Mouse (Mus musculus): ENCODE results near the gene Jag2. TPM values are rescaled to one million over a fixed set of nuclear protein-coding genes. Genes with fewer than 3 reads are reported as not detected.

The Jag2 gene
- polyA plus RNA-seq, 1 experiment from 2014 or later, result 1.4 TPM

DNA sequence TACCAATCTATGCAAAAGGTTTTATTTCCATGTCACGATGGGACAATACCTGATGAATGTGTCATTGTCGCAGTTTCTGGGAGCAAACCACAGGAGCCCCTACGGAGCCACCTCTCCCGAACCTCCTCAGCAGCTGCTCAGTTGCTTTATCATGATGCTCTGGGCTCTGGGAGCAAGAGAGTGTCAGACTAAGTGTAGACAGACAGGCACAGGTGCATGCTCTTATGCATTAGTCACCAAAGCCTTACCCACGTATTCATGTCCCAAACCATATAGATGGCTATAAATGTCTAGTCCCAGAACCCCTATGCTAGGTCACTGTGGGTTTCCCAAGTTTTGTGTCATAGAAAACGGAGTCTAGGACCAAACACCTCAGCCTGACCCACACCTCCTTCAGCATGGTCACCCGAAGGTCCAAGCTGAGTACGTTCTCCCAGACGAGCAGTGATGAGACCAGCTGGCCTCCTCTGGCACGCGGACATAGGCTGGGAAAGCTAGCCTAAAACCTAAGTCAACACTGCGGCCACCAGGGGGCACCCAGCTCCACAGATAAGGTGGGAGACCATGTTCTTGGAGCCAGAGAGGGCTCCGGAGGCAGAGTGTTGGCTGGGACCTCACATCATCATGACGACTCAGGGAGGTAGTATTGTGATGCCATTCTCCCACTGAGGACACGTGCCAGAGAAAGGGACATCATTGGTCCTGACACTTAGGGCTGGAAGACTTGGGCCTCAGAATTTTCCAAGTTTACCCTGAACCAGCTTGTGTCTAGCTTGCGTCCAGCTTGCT is 54.2 kb downstream of the Jag2 start:
- Histone ChIP-seq H3K27me3 (replicated peaks; ENCODE audit: control insufficient read depth, insufficient read depth, low read length) (peaks cover 80% of the 10 kb centered on the region), H3K9ac (ENCODE audit: low read depth, low read length) (no peak overlapping the region), H3K4me1 (replicated peaks; ENCODE audit: control insufficient read depth, insufficient read depth, low read length) (peaks cover 18% of the 10 kb centered on the region), H3K4me3 (ENCODE audit: low read depth, low read length) (no peak overlapping the region), H3K9me3 (ENCODE audit: control insufficient read depth, low read length) (no peaks in the 10 kb centered on the region), H3K36me3 (ENCODE audit: control insufficient read depth, insufficient read depth, low read length) (no peaks in the 10 kb centered on the region), H3K27ac (ENCODE audit: low read depth, low read length) (no peak overlapping the region), H3K4me2 (no peak overlapping the region)
- WGBS, result 23% methylated on average over 16 of the region's 16 CpGs
- peak; percentile 79 for DNase-seq (ENCODE audit: low spot score)
- ATAC-seq (replicated peaks; ENCODE audit: low FRiP score), result peak; percentile 55

DNA sequence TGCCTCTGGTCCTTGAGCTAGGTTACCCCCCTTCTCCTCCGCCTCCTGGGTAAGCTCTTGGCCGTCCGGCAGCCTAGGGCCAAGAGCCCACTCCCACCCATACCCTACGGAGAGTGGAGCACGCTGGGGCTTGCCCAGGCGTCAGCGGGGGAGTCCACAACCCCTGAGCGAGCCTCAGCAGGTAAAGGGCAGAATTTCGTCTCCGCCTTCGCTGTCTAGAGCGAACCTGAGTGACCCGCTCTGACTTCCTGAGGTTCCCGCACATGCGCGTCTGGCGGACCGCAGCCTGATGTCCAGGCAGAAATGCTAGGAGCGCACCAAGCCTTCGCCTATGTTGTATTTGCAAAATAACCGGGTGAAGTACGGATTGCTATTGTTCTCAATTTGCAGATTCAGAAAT is 55.4 kb downstream of the Jag2 start:
- Histone ChIP-seq H3K36me3 (ENCODE audit: control insufficient read depth, insufficient read depth, low read length) (no peaks in the 10 kb centered on the region), H3K4me1 (replicated peaks; ENCODE audit: control insufficient read depth, insufficient read depth, low read length) (peaks cover 25% of the 10 kb centered on the region), H3K4me2 (peak overlapping the region; percentile 32), H3K4me3 (ENCODE audit: low read depth, low read length) (no peak overlapping the region), H3K9me3 (ENCODE audit: control insufficient read depth, low read length) (no peaks in the 10 kb centered on the region), H3K27me3 (replicated peaks; ENCODE audit: control insufficient read depth, insufficient read depth, low read length) (peaks cover 74% of the 10 kb centered on the region), H3K9ac (ENCODE audit: low read depth, low read length) (no peak overlapping the region), H3K27ac (ENCODE audit: low read depth, low read length) (no peak overlapping the region)
- ATAC-seq (replicated peaks; ENCODE audit: low FRiP score), result no peak
- 21% methylated on average over 22 of the region's 22 CpGs for WGBS
- no peak for DNase-seq (ENCODE audit: low spot score)

DNA sequence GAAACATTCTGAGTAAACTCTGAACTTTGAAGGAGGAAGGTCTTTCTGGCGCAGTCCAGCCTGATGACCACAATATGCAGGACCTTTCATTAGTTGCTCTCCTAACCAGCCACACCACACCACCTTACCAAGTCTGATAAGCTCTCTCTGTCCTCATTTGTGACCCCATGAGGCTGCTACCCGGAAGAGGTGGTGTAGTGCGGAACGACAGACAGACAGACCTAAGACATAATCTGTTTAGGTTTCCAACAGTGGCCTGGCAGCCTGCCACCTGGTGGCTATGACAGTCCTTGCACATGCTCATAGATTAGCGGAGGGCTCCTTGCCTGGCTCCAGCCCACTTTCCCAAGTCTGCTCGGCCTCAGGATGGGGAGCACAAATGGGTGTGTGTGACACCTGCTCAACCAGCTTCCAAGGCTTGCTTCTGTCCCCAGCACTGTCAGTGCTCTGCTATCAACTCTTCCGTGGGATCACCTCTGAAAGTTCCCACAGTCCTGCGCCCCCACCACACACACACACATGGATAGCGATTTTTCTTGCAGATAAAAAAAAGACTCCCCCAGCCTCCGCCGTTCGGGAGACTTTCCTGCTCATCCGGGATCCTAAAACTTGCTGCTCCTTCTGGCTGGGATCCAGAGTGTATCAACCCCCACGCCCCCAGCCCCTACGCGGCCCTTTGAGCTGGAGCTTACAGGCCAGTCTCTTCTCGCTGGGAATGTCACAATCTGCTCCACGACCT is 56.0 kb downstream of the Jag2 start:
- no peak overlapping the region for H3K9ac ChIP-seq (ENCODE audit: low read depth, low read length)
- peak overlapping the region; percentile 32 for H3K4me2 ChIP-seq

DNA sequence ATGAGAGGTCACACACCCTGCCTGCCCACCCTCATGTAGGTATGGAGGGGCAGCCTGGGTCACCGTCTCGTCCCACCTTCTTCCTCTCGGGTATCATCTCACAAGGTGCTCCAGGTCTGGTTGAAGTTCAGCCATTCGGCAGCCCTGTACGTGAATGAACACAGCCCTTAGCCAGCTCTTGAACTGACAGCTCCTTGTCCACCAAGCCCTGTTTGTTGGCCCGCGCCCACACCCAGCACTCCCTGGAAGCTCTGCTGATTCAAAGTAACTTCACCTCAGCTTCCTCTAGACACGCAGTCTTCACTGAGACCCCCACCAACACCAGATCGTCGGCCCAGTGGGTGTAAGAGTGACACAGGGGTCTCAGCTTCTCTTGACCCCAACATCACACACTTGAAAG is 56.6 kb downstream of the Jag2 start:
- Histone ChIP-seq H3K36me3 (ENCODE audit: control insufficient read depth, insufficient read depth, low read length) (no peaks in the 10 kb centered on the region), H3K27me3 (replicated peaks; ENCODE audit: control insufficient read depth, insufficient read depth, low read length) (peaks cover 67% of the 10 kb centered on the region), H3K9ac (ENCODE audit: low read depth, low read length) (no peak overlapping the region), H3K9me3 (ENCODE audit: control insufficient read depth, low read length) (no peaks in the 10 kb centered on the region), H3K27ac (ENCODE audit: low read depth, low read length) (no peak overlapping the region), H3K4me3 (ENCODE audit: low read depth, low read length) (no peak overlapping the region), H3K4me1 (replicated peaks; ENCODE audit: control insufficient read depth, insufficient read depth, low read length) (peaks cover 25% of the 10 kb centered on the region), H3K4me2 (no peak overlapping the region)
- 79% methylated on average over 10 of the region's 10 CpGs for WGBS
- no peak for ATAC-seq (replicated peaks; ENCODE audit: low FRiP score)
- DNase-seq (ENCODE audit: low spot score), result no peak

More for the DNA sequence above, 56.0 kb downstream of the Jag2 start:
- ATAC-seq (replicated peaks; ENCODE audit: low FRiP score) (no peak; the same call in 1 of the 2 replicates), DNase-seq (ENCODE audit: low spot score) (peak; percentile 57)
- H3K27me3 ChIP-seq (replicated peaks; ENCODE audit: control insufficient read depth, insufficient read depth, low read length), result peaks cover 70% of the 10 kb centered on the region
- H3K36me3 ChIP-seq (ENCODE audit: control insufficient read depth, insufficient read depth, low read length), result no peaks in the 10 kb centered on the region
- H3K9me3 ChIP-seq (ENCODE audit: control insufficient read depth, low read length), result no peaks in the 10 kb centered on the region
- peaks cover 25% of the 10 kb centered on the region for H3K4me1 ChIP-seq (replicated peaks; ENCODE audit: control insufficient read depth, insufficient read depth, low read length)
- no peak overlapping the region for H3K27ac ChIP-seq (ENCODE audit: low read depth, low read length)
- WGBS, result 20% methylated on average over 18 of the region's 18 CpGs
- no peak overlapping the region for H3K4me3 ChIP-seq (ENCODE audit: low read depth, low read length)

DNA sequence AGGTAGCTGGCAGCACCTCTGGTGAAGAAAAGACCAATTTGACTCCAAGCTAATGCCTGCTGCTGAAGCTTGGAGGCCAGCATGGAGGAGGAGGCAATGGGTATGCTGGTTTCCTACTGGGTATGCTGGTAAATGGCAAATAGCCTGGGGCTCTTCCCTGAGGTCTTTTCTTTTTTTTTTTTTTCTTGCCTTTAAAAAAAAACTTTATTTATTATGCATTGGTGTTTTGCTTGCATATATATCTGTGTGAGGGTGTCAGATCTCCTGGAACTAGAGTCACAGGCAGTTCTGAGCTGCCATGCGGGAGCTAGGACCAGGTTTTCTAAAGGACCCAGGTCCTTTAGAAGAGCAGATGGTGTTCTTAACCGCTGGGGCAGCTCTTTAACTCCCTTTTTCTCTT is 58.3 kb downstream of the Jag2 start:
- Histone ChIP-seq H3K27ac (ENCODE audit: low read depth, low read length) (no peak overlapping the region), H3K9ac (ENCODE audit: low read depth, low read length) (no peak overlapping the region), H3K4me1 (replicated peaks; ENCODE audit: control insufficient read depth, insufficient read depth, low read length) (peaks cover 17% of the 10 kb centered on the region), H3K4me2 (no peak overlapping the region), H3K36me3 (ENCODE audit: control insufficient read depth, insufficient read depth, low read length) (no peaks in the 10 kb centered on the region), H3K27me3 (replicated peaks; ENCODE audit: control insufficient read depth, insufficient read depth, low read length) (peaks cover 49% of the 10 kb centered on the region), H3K9me3 (ENCODE audit: control insufficient read depth, low read length) (no peaks in the 10 kb centered on the region), H3K4me3 (ENCODE audit: low read depth, low read length) (no peak overlapping the region)
- ATAC-seq (replicated peaks; ENCODE audit: low FRiP score), result no peak
- no peak for DNase-seq (ENCODE audit: low spot score)
- WGBS, result 77% methylated on average over 2 of the region's 2 CpGs

DNA sequence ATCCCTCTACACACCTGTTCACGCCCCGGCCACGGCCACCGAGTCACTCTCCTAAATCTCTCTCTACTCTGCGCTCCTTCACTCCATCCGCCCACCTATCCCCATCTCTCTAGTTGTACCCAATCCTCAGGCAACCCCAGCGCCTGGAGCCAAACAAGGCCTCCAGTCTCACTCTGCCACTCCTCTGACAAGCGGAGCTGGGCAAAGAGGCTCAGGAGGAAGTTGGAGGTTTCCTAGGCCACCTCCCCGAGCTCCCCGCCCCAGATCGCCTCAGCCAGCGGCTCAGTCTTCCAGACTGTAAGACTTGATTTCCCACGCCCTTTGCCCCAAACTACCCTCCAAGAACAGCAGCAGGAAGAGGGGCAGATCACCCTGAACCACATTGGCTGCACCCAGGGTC is 58.8 kb downstream of the Jag2 start:
- Histone ChIP-seq H3K9me3 (ENCODE audit: control insufficient read depth, low read length) (no peaks in the 10 kb centered on the region), H3K4me1 (replicated peaks; ENCODE audit: control insufficient read depth, insufficient read depth, low read length) (peaks cover 14% of the 10 kb centered on the region), H3K4me3 (ENCODE audit: low read depth, low read length) (no peak overlapping the region), H3K4me2 (no peak overlapping the region), H3K27ac (ENCODE audit: low read depth, low read length) (no peak overlapping the region), H3K36me3 (ENCODE audit: control insufficient read depth, insufficient read depth, low read length) (no peaks in the 10 kb centered on the region), H3K9ac (ENCODE audit: low read depth, low read length) (no peak overlapping the region), H3K27me3 (replicated peaks; ENCODE audit: control insufficient read depth, insufficient read depth, low read length) (peaks cover 44% of the 10 kb centered on the region)
- ATAC-seq (replicated peaks; ENCODE audit: low FRiP score), result no peak
- 33% methylated on average over 13 of the region's 13 CpGs for WGBS
- no peak for DNase-seq (ENCODE audit: low spot score)

DNA sequence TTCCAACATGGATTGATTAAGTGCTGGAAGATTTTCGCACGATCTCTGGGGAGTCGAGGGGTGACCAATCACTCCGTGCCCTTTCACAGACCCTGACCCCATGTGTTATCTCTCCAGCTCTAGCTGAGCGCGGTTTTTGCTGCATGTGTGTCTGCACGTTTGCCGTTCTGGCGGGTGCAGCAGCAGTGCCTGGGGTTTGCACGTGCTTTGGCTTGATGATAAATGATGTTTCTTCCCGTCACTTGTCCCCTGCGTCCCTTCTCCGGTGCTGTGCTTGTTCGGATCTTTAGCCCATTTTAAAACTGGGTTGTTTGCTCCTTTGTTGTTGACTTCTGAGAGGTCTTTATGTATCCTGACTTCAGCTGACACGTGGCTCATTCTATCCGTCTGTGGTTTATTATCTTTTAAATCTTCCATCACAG is 59.8 kb downstream of the Jag2 start:
- peaks cover 35% of the 10 kb centered on the region for H3K27me3 ChIP-seq (replicated peaks; ENCODE audit: control insufficient read depth, insufficient read depth, low read length)
- H3K4me3 ChIP-seq (ENCODE audit: low read depth, low read length), result no peak overlapping the region
- WGBS, result 4% methylated on average over 16 of the region's 16 CpGs

DNA sequence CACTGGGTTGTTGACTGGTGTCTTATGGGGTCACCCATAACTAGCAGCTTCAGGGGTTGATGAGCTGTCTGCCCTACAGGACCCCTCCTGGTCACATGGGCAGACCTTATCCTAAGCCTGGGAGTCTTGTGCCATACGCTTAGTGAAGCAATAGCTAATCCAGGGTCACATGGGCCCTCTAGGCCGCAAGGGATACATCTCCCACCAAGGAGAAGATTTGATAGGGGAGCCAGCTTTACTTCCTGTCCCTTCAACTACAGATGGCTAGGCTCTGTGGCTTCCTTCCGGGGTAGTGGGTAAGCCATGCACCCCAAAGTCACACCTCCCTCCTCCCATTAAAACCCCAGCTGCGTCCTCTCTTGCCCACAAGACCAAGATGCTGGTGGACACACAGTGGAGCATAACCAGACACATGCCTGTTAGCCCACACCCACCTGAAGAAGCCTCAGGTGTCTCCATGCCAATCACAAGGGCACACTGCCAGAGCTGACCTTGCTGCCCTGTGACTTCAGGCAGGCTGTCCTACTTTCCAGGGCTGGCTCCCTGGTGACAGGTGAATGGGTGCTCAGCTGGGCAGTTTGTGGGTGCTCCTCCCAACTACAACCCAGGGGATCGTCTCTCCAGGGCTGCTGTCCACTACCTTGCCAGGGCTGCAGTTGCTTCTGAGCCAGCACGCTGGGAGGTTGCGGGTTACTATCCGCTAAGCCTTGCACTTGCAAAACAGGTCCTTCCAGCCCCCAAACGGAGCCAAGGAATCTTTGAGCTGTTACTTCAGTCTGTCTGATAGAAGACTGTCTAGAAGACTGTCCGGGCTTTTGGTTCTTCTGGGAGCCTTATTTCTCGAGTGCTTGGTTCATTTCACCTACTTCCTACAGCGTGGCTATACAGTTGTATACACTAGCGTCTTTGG is 61.1 kb downstream of the Jag2 start, which contains the start of gene Gpr132:
Gene Gpr132, minus strand, starts transcription at position 51 of the 910 bp plus-strand sequence.
- Histone ChIP-seq H3K9ac (ENCODE audit: low read depth, low read length) (no peak within 1 kb of the TSS), H3K4me1 (replicated peaks; ENCODE audit: control insufficient read depth, insufficient read depth, low read length) (peaks cover 12% of the 10 kb centered on the region), H3K4me3 (ENCODE audit: low read depth, low read length) (no peak within 1 kb of the TSS), H3K27ac (ENCODE audit: low read depth, low read length) (no peak within 1 kb of the TSS), H3K4me2 (no peak within 1 kb of the TSS), H3K9me3 (ENCODE audit: control insufficient read depth, low read length) (no peaks in the 10 kb centered on the region), H3K27me3 (replicated peaks; ENCODE audit: control insufficient read depth, insufficient read depth, low read length) (peaks cover 21% of the 10 kb centered on the region), H3K36me3 (ENCODE audit: control insufficient read depth, insufficient read depth, low read length) (no peaks in the 10 kb centered on the region)
- DNase-seq (ENCODE audit: low spot score) (no peak), ATAC-seq (replicated peaks; ENCODE audit: low FRiP score) (no peak)
- 57% methylated on average over 13 of the region's 13 CpGs for WGBS

More for the DNA sequence above, 59.8 kb downstream of the Jag2 start:
- Histone ChIP-seq H3K4me2 (peak overlapping the region; percentile 30; the same call in 1 of the 2 replicates), H3K9me3 (ENCODE audit: control insufficient read depth, low read length) (no peaks in the 10 kb centered on the region), H3K36me3 (ENCODE audit: control insufficient read depth, insufficient read depth, low read length) (no peaks in the 10 kb centered on the region), H3K4me1 (replicated peaks; ENCODE audit: control insufficient read depth, insufficient read depth, low read length) (peaks cover 14% of the 10 kb centered on the region), H3K9ac (ENCODE audit: low read depth, low read length) (no peak overlapping the region), H3K27ac (ENCODE audit: low read depth, low read length) (no peak overlapping the region)
- ATAC-seq (replicated peaks; ENCODE audit: low FRiP score) (no peak), DNase-seq (ENCODE audit: low spot score) (no peak)

Data from liver, embryonic 11.5 days (tissue).